Mouse (Mus musculus) heart, postnatal 0 days (tissue): Measurements from ENCODE around the gene Galnt7. TPM values are rescaled to one million over a fixed set of nuclear protein-coding genes. Genes with fewer than 3 reads are reported as not detected.

Experiments used
- ATAC-seq: fragments of 200-750 bp; cut with Nextera tagmentation; 2 replicates; pipeline ENCODE4 v1.8.0; 2017; ENCODE audit warnings: low read depth, moderate number of reproducible peaks, moderate library complexity; ENCODE audit not compliant: insufficient read depth
- DNase-seq: peaks from one replicate; pipeline ENCODE4 v3.0.0-alpha.2; 2016; ENCODE audit warnings: low spot score
- H3K27ac ChIP-seq: fragments of 300-500 bp; sonication (generic); 2 replicates; pipeline ENCODE4 v1.5.1; 2014; ENCODE audit warnings: low read depth, mild to moderate bottlenecking
- H3K27me3 ChIP-seq: fragments of 300-500 bp; sonication (generic); 2 replicates; pipeline ENCODE4 v1.6.1; 2014; ENCODE audit warnings: low read length, mixed read lengths; ENCODE audit not compliant: control insufficient read depth, insufficient read depth
- H3K36me3 ChIP-seq: fragments of 300-500 bp; sonication (generic); replicated peaks from 2 replicates; pipeline ENCODE4 v1.6.1; 2014; ENCODE audit warnings: low read length, mixed read lengths; ENCODE audit not compliant: control insufficient read depth, insufficient read depth
- H3K4me1 ChIP-seq: fragments of 300-500 bp; sonication (generic); 2 replicates; pipeline ENCODE4 v1.6.1; 2014; ENCODE audit warnings: antibody characterized with exemption; ENCODE audit not compliant: control insufficient read depth, insufficient read depth
- H3K4me2 ChIP-seq: fragments of 300-500 bp; sonication (generic); 2 replicates; pipeline ENCODE4 v1.6.1; 2014; ENCODE audit warnings: low read depth, mild to moderate bottlenecking, low read length, moderate library complexity
- H3K4me3 ChIP-seq: fragments of 300-500 bp; sonication (generic); 2 replicates; pipeline ENCODE4 v1.5.1; 2014; ENCODE audit warnings: low read depth, low read length
- H3K9ac ChIP-seq: fragments of 300-500 bp; sonication (generic); replicated peaks from 2 replicates; pipeline ENCODE4 v1.6.1; 2014; ENCODE audit warnings: low read depth, low read length, mixed read lengths
- H3K9me3 ChIP-seq: fragments of 300-500 bp; sonication (generic); replicated peaks from 2 replicates; pipeline ENCODE4 v1.6.1; 2016; ENCODE audit warnings: low read length; ENCODE audit not compliant: control insufficient read depth
- CTCF ChIP-seq: IDR thresholded peaks from 2 replicates; pipeline ENCODE4 v1.5.1; 2016; ENCODE audit warnings: antibody characterized with exemption, control low read depth, low read depth
- EP300 ChIP-seq: IDR thresholded peaks from 2 replicates; pipeline ENCODE4 v1.6.1; 2016; ENCODE audit warnings: antibody characterized with exemption, low read depth
- WGBS: fragments of 180-500 bp; shearing (Covaris S2); extraction: QIAGEN DNeasy Blood & Tissue Kit; methylation state at CpG from one replicate; pipeline ENCODE4 v1.1.7; 2014; 5-methylcytosine and 5-hydroxymethylcytosine counted together
- polyA plus RNA-seq: library from polyadenylated mRNA; unstranded; fragments of >200 nt; fragmentation: Nextera tagmentation; extraction: Ambion mirVana; gene quantifications from 2 replicates; pipeline ENCODE4 v1.2.1, GENCODE M21; 2015
- total RNA-seq: library from RNA; depleted of rRNA; stranded (reverse); fragments of >200 nt; gene quantifications from 2 replicates; pipeline ENCODE4 v1.2.3, GENCODE M21; 2014; ENCODE audit warnings: low replicate concordance; rRNA removed

The Galnt7 gene
- total RNA-seq (7.2 and 10.4 TPM in 2 replicates), polyA plus RNA-seq (3.5 and 3.6 TPM in 2 replicates)

- no peaks in the 10 kb centered on the region for H3K27me3 ChIP-seq
- H3K4me2 ChIP-seq, result peak within 1 kb of the TSS; percentile 88
- no peaks in the 10 kb centered on the region for H3K36me3 ChIP-seq
- H3K4me1 ChIP-seq, result no peaks in the 10 kb centered on the region
- DNase-seq (peak; percentile 30), ATAC-seq (peak; percentile 78)
- 0% methylated on average over 47 of the region's 74 CpGs for WGBS
- no peak for TF ChIP-seq CTCF
- H3K9me3 ChIP-seq, result no peaks in the 10 kb centered on the region
- peak within 1 kb of the TSS; percentile 91 for H3K4me3 ChIP-seq
- peak within 1 kb of the TSS; percentile 84 for H3K9ac ChIP-seq
- H3K27ac ChIP-seq, result peak within 1 kb of the TSS; percentile 93
Observed at GRCm38 (mm10) chr8:57652456-57653055, at the start of gene Galnt7. TSS of gene Galnt7 (minus strand) at chr8:57653032.

- Histone ChIP-seq H3K27ac (no peak overlapping the region), H3K36me3 (no peaks in the 10 kb centered on the region), H3K9me3 (no peaks in the 10 kb centered on the region), H3K4me3 (no peak overlapping the region), H3K27me3 (no peaks in the 10 kb centered on the region), H3K4me2 (no peak overlapping the region), H3K4me1 (no peaks in the 10 kb centered on the region), H3K9ac (no peak overlapping the region)
- DNase-seq (no peak), ATAC-seq (no peak)
- TF ChIP-seq EP300 (no peak), CTCF (no peak)
- 73% methylated on average over 7 of the region's 7 CpGs for WGBS
Observed at GRCm38 (mm10) chr8:57688633-57689032, 35.8 kb upstream of the Galnt7 start.

GRCm38 (mm10) chr8:57685803-57686202 is 33.0 kb upstream of the Galnt7 start:
- Histone ChIP-seq H3K27ac (no peak overlapping the region), H3K27me3 (no peaks in the 10 kb centered on the region), H3K9ac (no peak overlapping the region), H3K9me3 (no peaks in the 10 kb centered on the region), H3K4me3 (no peak overlapping the region), H3K4me2 (no peak overlapping the region), H3K4me1 (no peaks in the 10 kb centered on the region), H3K36me3 (no peaks in the 10 kb centered on the region)
- no peak for DNase-seq
- no peak for TF ChIP-seq CTCF
- no peak for TF ChIP-seq EP300
- 84% methylated on average over 3 of the region's 3 CpGs for WGBS
- ATAC-seq, result no peak

- TF ChIP-seq EP300, result no peak
- TF ChIP-seq CTCF, result no peak
- Histone ChIP-seq H3K4me2 (no peak overlapping the region), H3K4me1 (no peaks in the 10 kb centered on the region), H3K4me3 (no peak overlapping the region), H3K9me3 (no peaks in the 10 kb centered on the region), H3K36me3 (no peaks in the 10 kb centered on the region), H3K27ac (no peak overlapping the region), H3K9ac (no peak overlapping the region), H3K27me3 (no peaks in the 10 kb centered on the region)
- DNase-seq (no peak), ATAC-seq (no peak)
- WGBS, result 77% methylated on average over 5 of the region's 5 CpGs
Observed at GRCm38 (mm10) chr8:57680044-57680443, 27.2 kb upstream of the Galnt7 start.

GRCm38 (mm10) chr8:57664121-57664520 is 11.3 kb upstream of the Galnt7 start:
- H3K27me3 ChIP-seq, result no peaks in the 10 kb centered on the region
- no peak overlapping the region for H3K4me3 ChIP-seq
- no peaks in the 10 kb centered on the region for H3K4me1 ChIP-seq
- H3K9ac ChIP-seq, result no peak overlapping the region
- H3K9me3 ChIP-seq, result 0 out of 2 replicates have a peak, but pooled peaks cover under 1% of the 10 kb centered on the region
- no peak overlapping the region for H3K4me2 ChIP-seq
- no peak for TF ChIP-seq CTCF
- no peak for TF ChIP-seq EP300
- no peak for ATAC-seq
- H3K27ac ChIP-seq, result no peak overlapping the region
- no peaks in the 10 kb centered on the region for H3K36me3 ChIP-seq
- WGBS, result 85% methylated on average over 2 of the region's 2 CpGs
- DNase-seq, result no peak

GRCm38 (mm10) chr8:57660019-57660418 is 7.2 kb upstream of the Galnt7 start:
- ATAC-seq, result no peak
- H3K36me3 ChIP-seq, result no peaks in the 10 kb centered on the region
- H3K4me2 ChIP-seq, result no peak overlapping the region
- H3K4me3 ChIP-seq, result no peak overlapping the region
- DNase-seq, result no peak
- H3K27me3 ChIP-seq, result no peaks in the 10 kb centered on the region
- no peak overlapping the region for H3K9ac ChIP-seq
- no peak overlapping the region for H3K27ac ChIP-seq
- TF ChIP-seq EP300, result no peak
- TF ChIP-seq CTCF, result no peak
- no peaks in the 10 kb centered on the region for H3K9me3 ChIP-seq
- WGBS, result 83% methylated on average over 2 of the region's 2 CpGs
- H3K4me1 ChIP-seq, result no peaks in the 10 kb centered on the region
